Mouse (Mus musculus): ENCODE measurements around the gene Sdhc.

Gene Sdhc

GRCm38 (mm10) chr1:171149974-171150760 is at the start of gene Sdhc, which contains the start of gene Mpz:
Gene Sdhc, minus strand, starts transcription at chr1:171150603.
Gene Mpz, plus strand, starts transcription at chr1:171150711.
- DNase-seq: peak; percentile 96

- no peak for DNase-seq
Observed at GRCm38 (mm10) chr1:171199532-171199931, 49.1 kb upstream of the Sdhc start.

- peak; percentile 34 for DNase-seq
Observed at GRCm38 (mm10) chr1:171195887-171196397, 45.5 kb upstream of the Sdhc start, which contains the start of gene Pcp4l1. Gene Pcp4l1, minus strand, starts transcription at chr1:171196268.

DNA sequence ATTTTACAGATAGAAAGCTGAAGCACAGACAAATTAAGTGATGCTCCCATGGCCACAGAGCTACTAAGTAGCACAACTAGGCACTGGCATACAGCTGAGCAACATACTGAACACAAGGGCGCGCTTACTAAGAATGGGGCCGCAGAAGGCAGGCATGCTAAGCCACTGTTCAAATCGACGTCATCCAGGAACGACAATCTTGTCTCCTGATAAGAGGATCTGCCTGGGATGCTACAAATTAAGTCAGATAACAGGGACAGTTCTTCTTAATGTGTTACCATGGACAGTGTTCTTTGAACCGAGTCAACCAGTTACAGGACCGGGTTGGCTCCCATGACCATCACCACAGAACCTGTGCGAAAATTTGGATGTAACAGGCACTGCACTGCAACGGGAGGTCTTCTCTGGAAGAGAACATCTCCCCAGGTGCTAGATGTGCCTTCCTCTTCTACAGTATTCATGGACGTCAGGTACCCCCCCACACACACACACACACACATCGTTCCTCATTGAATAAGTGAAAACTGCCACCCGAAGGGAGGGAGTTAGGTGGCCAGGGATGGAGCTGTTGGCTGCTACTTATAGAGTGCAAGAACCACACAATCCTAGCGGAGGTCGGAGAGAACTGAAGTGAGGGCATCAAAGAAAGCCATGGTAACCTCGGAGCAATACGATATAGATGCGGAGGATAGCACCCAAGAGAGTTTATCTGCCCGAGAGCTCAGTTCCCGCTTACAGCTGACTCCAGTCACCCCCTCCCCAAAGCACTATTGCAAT is 44.8 kb upstream of the Sdhc start:
- DNase-seq: no peak

- DNase-seq: no peak
Observed at GRCm38 (mm10) chr1:171193911-171194830, 43.8 kb upstream of the Sdhc start.

- DNase-seq: no peak
Observed at GRCm38 (mm10) chr1:171193093-171193840, 42.9 kb upstream of the Sdhc start.

DNA sequence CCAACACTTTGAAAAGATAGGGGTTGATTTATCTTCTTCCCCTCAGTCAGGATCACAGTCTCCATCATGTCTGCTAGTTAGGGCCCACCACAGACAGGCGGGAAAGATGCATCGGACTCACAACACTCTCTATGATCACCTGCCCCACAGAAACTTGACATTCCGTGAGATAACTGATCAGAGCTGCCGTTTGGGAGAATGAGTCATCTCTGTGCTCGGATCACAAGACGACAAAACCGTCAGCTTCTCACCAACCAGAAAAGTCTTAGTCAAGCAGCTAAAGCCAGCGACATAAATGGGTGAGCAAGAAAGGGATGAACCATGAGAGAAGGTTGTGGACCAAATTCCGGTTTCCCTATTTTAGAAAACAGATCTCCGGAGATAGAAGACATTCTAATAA is 41.9 kb upstream of the Sdhc start:
- DNase-seq: no peak

GRCm38 (mm10) chr1:171190832-171191231 is 40.4 kb upstream of the Sdhc start:
- DNase-seq: no peak

DNA sequence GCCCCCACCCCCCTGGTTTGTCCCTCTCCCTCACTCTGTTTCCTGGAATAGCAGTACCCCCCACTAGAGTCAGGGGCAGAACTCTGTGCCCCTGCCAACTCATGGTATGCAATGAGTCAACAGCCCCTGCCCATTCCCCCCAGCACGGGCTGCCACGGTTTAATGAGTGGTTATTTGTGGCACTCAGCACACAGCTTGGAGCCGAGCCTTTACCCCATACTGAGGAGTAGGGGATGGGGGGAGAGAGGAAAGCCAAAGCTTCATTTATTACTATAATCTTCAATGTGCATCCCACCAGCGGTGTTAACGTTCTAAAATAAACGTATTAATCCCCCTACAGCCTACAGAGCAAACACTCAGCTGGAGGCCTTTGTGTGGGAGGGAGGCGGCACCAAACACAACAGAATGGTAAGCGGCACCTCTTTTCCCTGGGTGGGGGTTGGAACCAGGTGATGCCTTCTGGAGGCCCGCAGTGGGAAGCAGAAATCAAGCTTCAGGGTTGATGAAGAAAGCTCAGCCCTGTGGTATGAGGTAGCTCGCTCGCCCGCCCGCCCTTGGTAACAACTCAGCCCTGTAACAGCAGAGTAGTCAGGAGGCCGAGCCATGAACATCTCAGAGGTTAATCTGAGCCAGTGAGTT is 39.2 kb upstream of the Sdhc start:
- no peak for DNase-seq

- no peak for DNase-seq
Observed at GRCm38 (mm10) chr1:171189046-171189445, 38.6 kb upstream of the Sdhc start.

- no peak for DNase-seq
Observed at GRCm38 (mm10) chr1:171187851-171188700, 37.7 kb upstream of the Sdhc start.

GRCm38 (mm10) chr1:171185655-171186054 is 35.3 kb upstream of the Sdhc start:
- DNase-seq: no peak

DNA sequence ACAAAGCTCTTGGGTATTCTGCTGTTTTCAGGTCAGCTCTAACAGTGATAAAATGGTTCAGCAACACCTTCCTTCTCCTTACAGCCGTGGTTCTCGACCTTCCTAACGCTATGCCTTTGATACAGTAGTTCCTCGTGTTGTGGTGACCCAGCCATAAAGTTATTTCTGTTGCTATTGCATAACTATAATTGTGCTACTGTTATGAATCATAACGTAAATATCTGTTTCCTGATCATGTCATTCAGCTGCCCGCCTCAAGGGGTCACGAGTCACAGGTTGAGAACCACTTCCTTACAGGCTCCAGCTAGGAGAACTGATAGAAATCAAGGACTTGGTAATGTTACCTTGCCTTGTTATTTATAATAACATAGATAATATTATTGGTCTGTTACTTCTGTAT is 33.9 kb upstream of the Sdhc start:
- DNase-seq: no peak

DNA sequence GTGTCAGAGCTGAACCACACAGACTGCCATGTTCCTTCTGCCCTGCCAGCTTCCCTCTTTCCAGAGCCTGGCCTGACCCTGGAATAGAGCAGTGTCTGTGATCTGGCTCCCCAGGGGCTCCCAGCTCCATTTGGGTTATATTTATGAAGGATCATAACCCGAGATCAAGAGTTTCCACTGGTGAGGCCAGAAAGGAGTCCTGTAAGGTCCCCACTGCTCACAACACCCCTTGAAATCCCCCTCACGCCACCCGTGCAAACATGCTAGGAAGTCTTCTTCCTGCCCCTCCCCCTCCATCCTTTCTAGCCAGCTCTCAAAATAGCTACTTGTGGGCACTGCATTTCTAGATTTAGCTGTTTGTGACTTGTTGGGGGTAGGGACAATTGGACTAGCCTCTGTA is 33.2 kb upstream of the Sdhc start:
- no peak for DNase-seq

GRCm38 (mm10) chr1:171183025-171183424 is 32.6 kb upstream of the Sdhc start:
- no peak for DNase-seq

DNA sequence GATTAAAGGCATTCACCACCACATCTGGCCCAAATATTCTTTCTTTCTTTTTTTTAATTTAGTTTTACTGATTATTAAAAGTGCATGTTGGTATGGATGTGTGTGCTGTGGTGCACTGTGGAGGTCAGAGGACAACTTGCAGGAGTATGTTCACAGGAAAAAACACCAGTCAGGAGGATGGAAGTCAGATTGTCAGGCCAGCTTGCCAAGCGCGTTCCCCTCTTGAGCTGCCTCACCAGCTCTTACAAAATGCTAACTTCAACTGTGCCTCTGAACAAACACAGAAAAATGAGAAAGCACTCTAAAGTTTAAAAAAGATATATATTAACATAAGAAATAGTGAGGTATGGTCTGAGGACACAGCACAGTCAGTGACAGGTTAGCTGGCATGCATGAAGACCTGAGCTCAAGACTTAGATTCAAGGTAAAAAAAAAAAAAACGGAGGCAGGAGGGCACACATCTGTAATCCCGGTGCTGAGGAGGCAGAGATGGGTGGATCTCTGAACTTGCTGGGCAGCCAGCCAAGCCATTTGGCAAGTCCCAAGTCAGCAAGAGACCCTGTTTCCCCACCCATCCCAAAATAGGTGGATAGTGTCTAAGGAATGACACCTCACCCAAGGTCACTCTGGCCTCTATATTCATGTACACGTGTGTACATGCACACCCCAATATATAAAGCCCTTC is 29.2 kb upstream of the Sdhc start:
- DNase-seq: no peak

- no peak for DNase-seq
Observed at GRCm38 (mm10) chr1:171172779-171173178, 22.4 kb upstream of the Sdhc start.

- DNase-seq: no peak
Observed at GRCm38 (mm10) chr1:171171138-171171537, 20.7 kb upstream of the Sdhc start.

- no peak for DNase-seq
Observed at GRCm38 (mm10) chr1:171169913-171170312, 19.5 kb upstream of the Sdhc start.

- no peak for DNase-seq
Observed at GRCm38 (mm10) chr1:171168906-171169305, 18.5 kb upstream of the Sdhc start.

All from cerebellum, adult 8-10 months (tissue).